Mouse (Mus musculus) heart, postnatal 14 days (tissue): Measurements from ENCODE around the gene Itgb1. TPM values are rescaled to one million over a fixed set of nuclear protein-coding genes. Genes with fewer than 3 reads are reported as not detected.

Experiments
- total RNA-seq, 2 experiments: library from RNA; stranded (reverse); gene quantifications; 2 replicates each; pipeline ENCODE4 v1.2.3; 2021

Itgb1 gene
- total RNA-seq, 2 experiments from 2014 or later, result 467 to 472 TPM

Other genes starting within 250 kb of the Itgb1 start
- not detected for gene Gm3952, start 113.0 kb downstream of the Itgb1 start, total RNA-seq